ENCODE assay signal across 6 mouse cellular contexts in the genomic region with DNA sequence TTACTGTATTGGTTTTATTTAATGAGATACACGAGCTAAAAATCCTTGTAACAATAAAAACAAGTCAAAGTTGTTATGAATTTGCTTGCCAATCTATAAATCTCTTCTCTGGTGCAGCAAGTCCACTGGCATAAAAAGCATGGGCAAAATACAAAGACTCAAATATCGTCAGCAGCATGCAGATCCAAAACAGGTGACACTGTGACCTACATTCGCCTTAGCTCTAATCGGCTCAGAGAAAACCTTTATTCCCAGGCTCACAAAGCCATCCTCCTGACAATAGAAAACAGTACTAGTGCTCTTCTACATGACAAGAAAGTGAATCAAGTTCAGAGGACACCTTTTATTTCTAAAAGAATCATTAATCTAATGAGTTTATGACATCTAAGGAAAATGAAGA.
"Had no signal": no experiment of that assay in that cellular context is flagged by ENCODE, and none has a peak within 500 bp of the region (broad histone marks: within the 10 kb centered on the region; RNA-seq: fewer than 3 reads in every experiment).

No protein-coding gene starts in this region.

- DNase-seq: kidney, adult 2 months; kidney, postnatal 14 days; right cerebral cortex, postnatal 14 days; thymus, postnatal 25 days had no signal

- ATAC-seq: liver, embryonic 12.5 days; midbrain, embryonic 13.5 days had no signal
